Mouse (Mus musculus) mouse embryonic stem cell (cell line): ENCODE data around the gene Rbms3.

Source experiments
- in situ Hi-C, 2 experiments: fragments of 300-500 bp; cut with MboI; formaldehyde crosslinking; loops; 1 replicate in 1 of 2; 3 replicates in 1 of 2; pipeline ENCODE4 v1.14.3; 2019 to 2020; ENCODE audit warnings: low sequenced_read_pairs in 2 of 2, low pct_unique_long_range_greater_than_20kb in 1 of 2, mixed read lengths in 1 of 2; ENCODE audit not compliant: unreplicated experiment in 1 of 2

Rbms3 gene

GRCm38 (mm10) chr9:117629771-117630170 lies at the start of gene Rbms3:
Rbms3 (minus strand) TSS chr9:117629913.
- in situ Hi-C loops: no loop called here

GRCm38 (mm10) chr9:117673311-117673710 lies 43.6 kb upstream of the Rbms3 start:
- in situ Hi-C loops: no loop called here

- in situ Hi-C loops: no loop called here
Measured at GRCm38 (mm10) chr9:117654626-117655025, 24.9 kb upstream of the Rbms3 start.

GRCm38 (mm10) chr9:117653641-117654040 lies 23.9 kb upstream of the Rbms3 start:
- in situ Hi-C loops: no loop called here

- in situ Hi-C loops: no loop called here
Measured at GRCm38 (mm10) chr9:117646131-117646530, 16.4 kb upstream of the Rbms3 start.

GRCm38 (mm10) chr9:117641090-117641782 lies 11.5 kb upstream of the Rbms3 start:
- in situ Hi-C loops: no loop called here

GRCm38 (mm10) chr9:117638623-117639185 lies 9.0 kb upstream of the Rbms3 start:
- in situ Hi-C loops: no loop called here

- in situ Hi-C loops: no loop called here
Measured at GRCm38 (mm10) chr9:117636492-117636891, 6.8 kb upstream of the Rbms3 start.

- in situ Hi-C loops: no loop called here
Measured at GRCm38 (mm10) chr9:117627173-117627572, 2.5 kb downstream of the Rbms3 start.

GRCm38 (mm10) chr9:117600781-117601180 lies 28.9 kb downstream of the Rbms3 start:
- in situ Hi-C loops: no loop called here

GRCm38 (mm10) chr9:117599341-117599740 lies 30.4 kb downstream of the Rbms3 start:
- in situ Hi-C loops: no loop called here

- in situ Hi-C loops: no loop called here
Measured at GRCm38 (mm10) chr9:117596162-117596561, 33.6 kb downstream of the Rbms3 start.

- in situ Hi-C loops: no loop called here
Measured at GRCm38 (mm10) chr9:117585345-117585744, 44.4 kb downstream of the Rbms3 start.

- in situ Hi-C loops: no loop called here
Measured at GRCm38 (mm10) chr9:117583638-117584037, 46.1 kb downstream of the Rbms3 start.

- in situ Hi-C loops: no loop called here
Measured at GRCm38 (mm10) chr9:117582591-117582990, 47.1 kb downstream of the Rbms3 start.

- in situ Hi-C loops: no loop called here
Measured at GRCm38 (mm10) chr9:117571186-117571855, 58.4 kb downstream of the Rbms3 start.

GRCm38 (mm10) chr9:117570240-117570821 lies 59.4 kb downstream of the Rbms3 start:
- in situ Hi-C loops: no loop called here

GRCm38 (mm10) chr9:117566293-117566692 lies 63.4 kb downstream of the Rbms3 start:
- in situ Hi-C loops: no loop called here

- in situ Hi-C loops: no loop called here
Measured at GRCm38 (mm10) chr9:117558562-117558961, 71.2 kb downstream of the Rbms3 start.
